Mouse (Mus musculus): ENCODE results near the gene Stx11.
A peak's percentile ranks its signal among the peaks of the same experiment; 100 is the strongest.
"Not testable (repeated sequence)": the region's sequence is repeated elsewhere in the genome, so short reads cannot be mapped to it uniquely, and the experiment has no call there.

The Stx11 gene

DNA sequence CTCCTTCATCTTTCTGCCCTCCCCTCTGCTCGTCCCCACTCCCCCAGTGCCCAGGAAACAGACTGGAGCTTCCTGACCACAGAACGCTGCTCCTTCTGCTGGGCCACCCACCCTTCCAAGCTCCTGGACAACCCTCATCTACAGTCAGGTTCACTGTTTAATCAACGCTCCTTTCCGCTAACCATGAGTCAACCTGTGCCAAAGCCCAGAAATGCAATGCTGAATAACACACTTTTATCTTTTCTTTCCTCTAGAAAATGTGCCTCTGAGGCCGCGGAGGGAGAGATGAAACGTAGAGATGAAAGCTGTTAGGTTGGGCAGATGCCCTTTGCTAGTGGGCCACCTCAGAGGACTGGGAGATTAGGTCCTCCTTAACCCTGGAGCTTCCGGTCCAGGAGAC is 2.6 kb downstream of the Stx11 start:
- no peak for DNase-seq (ENCODE audit: low read depth, low spot score)

DNA sequence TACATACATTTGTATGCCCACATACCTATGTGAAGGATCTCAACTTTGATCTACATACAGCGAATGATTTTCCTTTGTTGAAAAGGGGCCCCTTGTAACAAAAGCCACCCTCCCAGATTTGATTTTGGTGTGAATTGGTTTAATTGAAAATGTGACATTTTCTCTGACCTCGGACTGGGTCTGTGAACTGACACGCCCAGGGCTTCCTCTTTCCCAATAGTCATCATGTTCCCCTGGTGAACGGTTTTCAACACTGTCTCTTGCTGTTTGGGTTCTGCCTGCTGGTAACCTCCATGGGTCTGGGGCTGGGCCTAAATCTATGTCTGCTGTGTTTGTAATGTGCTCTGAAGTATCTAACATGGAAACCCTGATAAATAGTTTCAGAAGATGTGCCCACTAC is 6.8 kb downstream of the Stx11 start:
- no peak for DNase-seq (ENCODE audit: low read depth, low spot score)

DNA sequence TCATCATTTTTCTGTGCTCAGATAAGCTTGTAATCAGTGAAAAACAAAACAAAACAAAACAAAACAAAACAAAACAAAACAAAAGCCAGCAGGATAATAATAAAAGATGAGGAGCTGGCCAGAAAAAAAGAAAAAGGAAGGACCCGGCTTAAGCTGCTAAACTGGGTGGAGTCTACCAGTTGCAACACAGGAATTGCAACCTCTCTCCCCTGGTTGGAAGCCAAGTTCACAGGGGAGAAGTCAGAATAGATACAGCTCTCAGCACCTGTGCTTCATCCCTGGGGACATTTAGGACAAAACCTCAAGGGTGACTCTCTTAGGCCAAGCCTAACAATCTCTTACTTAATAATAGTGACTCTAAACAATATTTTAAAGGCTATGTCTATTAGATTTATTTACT is 8.3 kb downstream of the Stx11 start:
- no peak for DNase-seq (ENCODE audit: low read depth, low spot score)

DNA sequence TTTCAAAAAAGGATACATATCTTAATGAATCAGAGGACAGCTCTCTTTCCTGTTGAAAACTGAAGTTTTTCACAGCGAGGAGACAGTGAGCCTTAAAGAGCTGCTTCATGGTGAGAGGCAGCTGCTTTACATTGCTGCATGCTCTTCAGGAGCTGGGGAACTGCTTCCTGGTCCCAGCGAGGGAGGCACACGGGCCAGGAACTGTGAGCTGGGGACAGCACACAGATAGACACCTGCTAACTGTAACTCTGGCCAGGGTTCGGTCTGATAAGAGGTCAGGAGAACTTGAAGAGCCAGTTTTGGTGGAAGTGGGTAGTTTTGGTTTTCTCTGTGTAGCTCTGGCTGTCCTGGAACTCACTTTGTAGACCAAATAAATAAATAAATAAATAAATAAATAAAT is 12.7 kb downstream of the Stx11 start:
- DNase-seq (ENCODE audit: low read depth, low spot score) = not testable (repeated sequence)

DNA sequence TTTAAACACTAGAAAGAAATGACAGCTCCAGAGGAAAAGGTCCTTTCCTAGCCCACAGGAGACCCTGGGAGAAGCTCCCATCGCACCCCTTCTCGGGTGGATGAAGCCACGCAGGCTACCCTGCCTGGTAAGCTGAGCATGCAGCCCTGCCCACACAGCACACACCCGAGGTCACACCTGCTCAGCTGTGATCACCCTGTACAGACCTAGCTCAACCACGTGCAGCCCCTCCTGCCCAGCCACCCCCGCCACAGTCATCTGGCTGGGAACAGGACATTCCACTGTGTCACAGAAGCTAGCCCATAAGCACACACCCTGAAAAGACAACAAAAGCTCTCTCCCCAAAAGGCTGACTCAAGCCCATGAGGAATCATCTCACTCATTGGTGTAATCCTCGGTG is 14.8 kb downstream of the Stx11 start:
- DNase-seq (ENCODE audit: low read depth, low spot score) = no peak

DNA sequence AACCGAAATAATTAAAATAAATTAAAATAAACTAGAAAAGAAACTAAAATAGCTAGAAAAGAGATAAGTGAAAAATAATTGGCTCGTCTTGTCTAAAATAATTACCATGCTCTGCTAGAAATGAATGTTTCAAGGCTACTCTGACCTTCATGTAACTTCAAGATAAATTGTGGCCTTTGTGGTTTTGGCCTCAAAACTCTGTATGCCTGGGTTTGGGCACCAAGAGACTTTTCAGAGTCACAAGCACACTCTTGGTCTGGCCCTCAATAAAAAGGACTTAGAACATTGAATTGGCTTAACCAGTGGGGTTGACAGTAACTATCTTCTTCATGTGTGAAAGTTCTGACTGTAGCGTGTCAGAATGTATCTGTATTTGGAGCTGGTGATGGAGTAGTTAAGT is 16.5 kb downstream of the Stx11 start:
- DNase-seq (ENCODE audit: low read depth, low spot score) = no peak

DNA sequence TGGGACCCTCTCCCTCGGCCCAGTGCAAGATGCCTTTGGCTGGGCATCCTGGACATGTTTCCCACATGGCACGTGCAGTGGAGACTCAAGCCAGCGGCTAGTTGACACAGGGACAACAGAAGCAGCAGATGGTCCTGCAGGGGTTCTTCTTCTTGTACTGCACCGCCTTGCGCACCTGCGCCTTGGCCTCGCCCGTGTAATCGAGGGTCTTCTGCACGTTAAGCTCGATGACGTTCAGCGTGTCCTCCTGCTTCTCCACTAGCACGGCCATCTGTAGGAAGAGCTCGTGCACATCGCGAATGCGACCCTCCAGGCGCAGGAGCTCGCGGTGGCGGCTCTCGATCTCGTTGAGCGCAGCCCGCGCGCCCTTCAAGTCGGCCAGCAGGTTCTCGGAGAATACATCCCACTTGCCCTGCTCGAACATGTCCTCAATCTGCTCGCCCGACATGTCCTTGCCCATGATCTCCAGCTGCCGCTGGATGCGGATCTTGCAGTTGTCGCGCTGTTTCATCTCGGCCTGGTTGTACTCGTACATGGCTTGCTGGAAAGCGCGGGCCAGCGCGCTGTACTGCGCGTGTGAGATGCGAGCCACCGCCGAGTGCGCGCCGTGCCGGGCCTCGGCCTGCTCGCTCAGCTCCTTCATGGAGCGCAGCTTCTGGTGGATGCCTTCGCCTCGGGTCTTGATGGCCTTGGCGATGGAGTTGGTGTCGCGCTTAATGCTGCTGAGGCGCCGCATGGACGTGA is 22.9 kb downstream of the Stx11 start:
- peak; percentile 61 for DNase-seq (ENCODE audit: low read depth, low spot score)

DNA sequence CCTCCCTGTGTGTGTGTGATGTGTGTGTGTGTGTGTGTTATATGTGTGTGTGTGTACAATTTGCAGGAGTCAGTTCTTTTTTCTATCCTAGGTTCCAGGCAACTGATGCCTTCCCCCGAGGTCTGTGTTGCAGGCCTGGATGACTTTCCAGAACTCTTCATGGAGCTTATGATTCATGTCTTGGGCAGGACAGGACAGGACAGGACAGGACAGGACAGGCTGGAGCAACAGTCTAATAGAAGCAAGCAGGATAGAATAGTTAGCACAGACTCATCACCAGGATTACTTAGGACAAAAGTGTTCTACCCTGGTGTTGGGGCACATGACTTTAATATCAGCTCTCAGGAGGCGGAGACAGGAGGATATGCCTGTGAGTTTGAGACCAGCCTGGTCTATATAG is 25.3 kb downstream of the Stx11 start:
- no peak for DNase-seq (ENCODE audit: low read depth, low spot score)

DNA sequence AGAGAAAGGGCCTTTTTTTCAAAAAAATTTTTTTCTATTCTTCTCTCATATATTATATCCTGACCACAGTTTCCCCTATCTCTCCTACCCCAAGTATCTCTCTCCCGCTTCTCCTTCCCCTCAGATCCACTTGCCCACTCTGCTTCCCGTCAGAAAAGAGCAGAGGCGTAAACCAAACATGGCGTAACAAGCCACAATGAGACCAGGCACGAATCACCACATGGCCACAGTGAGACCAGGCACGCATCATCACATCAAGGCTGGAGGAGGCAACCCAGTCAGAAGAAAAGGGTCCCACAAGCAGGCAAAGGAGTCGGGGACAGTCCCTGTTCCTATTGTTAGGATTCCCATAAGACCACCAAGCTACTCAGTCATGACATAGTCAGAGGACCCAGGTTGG is 28.0 kb downstream of the Stx11 start:
- DNase-seq (ENCODE audit: low read depth, low spot score) = no peak

DNA sequence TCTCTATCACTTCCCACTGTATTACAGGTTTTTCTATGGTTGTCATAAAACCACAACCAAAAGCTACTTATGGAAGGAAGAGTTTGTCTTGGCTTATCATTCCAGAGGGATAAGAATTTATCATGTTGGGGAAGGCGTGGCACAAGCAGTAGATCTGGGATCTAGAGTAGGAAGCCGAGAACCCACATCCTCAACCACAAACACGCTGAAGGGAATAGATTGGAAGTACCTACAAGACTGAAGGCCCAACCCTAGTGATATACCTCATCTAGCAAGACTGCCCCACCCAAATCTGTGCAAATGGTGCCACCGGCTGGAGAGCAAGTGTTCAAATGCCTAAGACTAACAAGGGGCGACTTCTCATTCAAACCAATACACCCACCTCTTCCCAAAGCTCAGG is 28.5 kb downstream of the Stx11 start:
- no peak for DNase-seq (ENCODE audit: low read depth, low spot score)

DNA sequence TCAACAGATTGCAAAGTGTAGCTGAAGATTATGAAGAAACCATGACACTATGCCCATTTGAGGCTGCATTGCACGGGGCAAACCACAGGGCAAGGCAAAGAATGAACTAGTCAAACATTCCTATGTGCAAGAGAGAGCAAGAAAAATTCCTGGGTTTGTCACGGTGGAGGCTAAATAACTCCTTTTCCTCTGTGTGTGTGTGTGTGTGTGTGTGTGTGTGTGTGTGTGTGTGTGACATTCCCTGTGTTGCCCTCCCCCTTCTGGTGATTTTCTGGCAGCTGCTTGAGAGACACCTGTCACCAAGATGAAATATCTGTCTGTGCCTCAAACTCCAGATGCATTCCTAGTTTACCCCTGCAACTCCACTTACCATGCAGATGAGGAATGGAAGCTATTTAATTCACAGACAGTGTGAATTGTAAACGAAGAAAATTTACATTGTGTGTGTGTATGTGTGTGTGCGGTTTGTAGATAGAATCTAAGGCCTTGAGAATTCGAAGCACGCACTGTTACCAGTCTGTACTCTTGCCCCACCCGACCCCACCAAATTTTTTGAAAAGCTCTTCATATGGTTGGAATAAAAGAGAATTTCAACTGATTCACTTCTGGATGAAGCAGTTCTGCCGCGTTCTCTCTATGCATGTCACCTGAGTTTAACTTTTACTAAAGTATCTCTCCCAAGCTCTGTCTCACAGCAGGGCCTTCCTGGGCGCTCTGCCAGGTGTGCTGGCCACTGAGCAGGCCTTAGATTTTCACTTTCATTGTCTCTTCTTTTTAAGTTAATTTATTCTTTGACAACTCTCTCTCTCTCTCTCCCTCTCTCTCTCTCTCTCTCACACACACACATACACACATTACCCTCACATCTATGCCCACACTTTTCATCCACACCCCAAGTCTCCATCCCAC is 32.4 kb downstream of the Stx11 start:
- DNase-seq (ENCODE audit: low read depth, low spot score) = no peak

DNA sequence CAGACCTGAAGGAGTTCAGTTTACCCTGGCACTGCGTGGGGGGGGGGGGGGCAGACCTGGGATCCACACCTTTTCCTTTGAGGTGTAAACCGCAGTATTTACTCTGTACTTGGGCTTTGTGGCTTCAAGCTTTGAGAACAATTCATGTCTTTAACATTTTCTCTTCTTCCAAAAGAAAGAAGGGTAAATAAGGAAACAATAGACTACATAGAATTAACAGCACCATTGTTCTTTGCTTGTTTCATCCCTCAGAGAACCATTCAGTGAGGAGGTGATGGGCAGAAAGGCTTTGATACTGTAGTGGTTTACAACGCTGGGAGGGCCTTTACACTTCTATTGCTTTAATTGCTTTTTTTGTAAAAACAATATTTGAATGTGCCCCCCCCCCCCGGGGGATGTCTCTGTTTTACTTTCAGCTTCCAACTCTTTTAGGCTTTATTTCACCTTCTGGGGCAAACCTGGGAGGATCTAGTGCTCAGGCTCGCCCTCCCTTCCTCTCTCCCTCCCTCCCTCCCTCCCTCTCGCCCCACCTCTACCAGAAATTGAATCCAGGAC is 33.7 kb downstream of the Stx11 start:
- DNase-seq (ENCODE audit: low read depth, low spot score) = no peak

DNA sequence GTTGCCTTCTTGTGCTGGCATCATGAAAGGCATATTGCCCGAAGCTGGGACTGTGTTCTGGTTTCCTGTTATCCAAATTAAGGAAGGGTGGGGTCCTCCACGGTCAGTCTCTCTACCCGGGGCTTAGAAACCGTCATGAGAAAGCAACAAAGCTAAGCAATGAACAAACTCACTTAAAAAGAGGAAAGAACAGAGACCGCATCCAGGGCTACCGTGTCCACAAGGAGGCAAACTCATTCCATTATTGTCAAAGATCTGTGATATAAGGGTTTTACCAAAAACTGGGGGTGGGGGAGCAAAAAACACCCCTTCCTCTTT is 34.3 kb downstream of the Stx11 start:
- DNase-seq (ENCODE audit: low read depth, low spot score) = no peak

DNA sequence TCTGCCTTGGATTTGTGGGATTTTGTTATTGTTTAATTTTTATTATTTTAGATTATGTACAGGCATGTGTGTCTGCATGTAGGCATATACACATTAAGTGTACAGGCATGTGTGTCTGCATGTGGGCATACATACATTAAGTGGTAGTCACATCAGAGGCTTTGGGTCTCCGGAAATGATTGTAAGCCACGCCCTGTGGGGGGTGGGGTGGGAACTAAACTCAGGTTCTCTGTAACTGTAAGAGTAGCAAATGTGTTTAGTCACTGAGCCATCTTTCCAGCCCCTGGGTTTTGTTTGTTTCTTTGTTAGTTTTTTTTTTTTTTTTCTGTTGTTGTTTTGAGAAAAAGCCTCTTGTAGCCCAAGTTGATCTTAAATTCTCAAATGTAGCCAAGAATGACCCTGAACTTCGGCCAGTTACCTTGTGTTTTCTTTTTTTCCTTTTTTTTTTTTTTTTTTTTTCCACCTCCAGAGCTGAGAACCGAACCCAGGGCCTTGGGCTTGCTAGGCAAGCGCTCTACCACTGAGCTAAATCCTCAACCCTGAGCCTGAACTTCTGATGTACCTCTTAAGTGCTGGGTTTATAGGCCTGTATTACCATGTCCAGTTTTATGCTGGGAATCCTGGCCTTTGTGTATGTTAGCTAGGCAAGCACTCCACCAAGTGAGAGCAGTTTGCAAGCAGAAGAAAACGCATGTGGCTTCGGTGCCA is 34.8 kb downstream of the Stx11 start:
- DNase-seq (ENCODE audit: low read depth, low spot score) = peak; percentile 72

DNA sequence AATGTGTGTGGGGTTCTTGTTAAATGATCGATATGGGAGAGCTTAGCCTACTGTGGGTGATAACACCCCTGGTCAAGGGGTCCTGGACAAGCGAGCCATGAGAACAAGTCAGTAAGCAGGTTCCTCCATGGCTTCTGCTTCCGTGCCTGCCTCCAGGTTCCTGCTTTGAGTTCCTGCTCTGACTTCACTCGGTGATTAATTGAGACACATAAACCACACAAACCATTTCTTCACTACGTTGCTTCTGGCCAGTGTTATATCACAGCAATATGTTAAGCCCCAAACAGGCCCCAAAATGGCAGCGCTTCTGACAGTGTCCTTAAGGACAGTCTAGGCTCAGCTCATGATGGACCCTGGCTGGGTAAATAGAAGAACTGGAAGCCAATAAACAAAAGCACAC is 35.9 kb downstream of the Stx11 start:
- no peak for DNase-seq (ENCODE audit: low read depth, low spot score)

DNA sequence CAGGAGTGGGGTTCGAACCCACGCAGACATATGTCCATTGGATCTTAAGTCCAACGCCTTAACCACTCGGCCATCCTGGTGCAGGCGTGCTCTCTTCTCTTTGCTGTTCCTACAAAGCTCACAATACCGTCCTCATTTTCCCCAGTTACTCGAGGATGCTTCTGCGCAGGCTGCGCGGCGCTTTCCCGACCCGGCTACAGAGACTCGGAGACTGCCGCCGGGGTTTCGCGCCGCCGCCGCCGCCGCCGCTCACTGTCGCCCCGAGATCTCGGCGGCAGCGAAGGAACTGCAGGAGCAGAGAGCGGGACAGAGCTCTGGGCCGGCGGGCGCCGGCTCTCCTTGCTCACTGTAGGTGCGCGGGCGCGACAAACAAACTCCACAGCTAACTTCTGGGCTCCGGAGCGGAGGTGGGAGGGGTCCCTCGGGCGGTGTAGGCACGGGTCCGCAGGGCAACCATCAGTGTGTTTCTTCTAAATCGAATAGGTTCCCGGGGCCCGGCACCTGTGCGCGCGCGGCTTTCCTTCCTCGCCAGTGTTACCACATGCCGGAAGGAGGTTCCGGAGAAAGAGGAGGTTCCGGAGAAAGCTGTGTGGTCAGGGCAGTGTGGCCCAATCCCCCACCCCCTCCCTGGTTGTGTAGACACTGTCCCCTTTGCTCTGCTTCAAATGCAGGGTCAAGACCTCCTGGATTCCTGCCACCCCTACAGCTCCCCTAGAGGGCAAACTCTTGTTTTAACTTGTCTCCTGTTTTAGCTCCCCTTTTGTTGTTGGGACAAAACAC is 41.3 kb downstream of the Stx11 start:
- peak; percentile 96 for DNase-seq (ENCODE audit: low read depth, low spot score)

DNA sequence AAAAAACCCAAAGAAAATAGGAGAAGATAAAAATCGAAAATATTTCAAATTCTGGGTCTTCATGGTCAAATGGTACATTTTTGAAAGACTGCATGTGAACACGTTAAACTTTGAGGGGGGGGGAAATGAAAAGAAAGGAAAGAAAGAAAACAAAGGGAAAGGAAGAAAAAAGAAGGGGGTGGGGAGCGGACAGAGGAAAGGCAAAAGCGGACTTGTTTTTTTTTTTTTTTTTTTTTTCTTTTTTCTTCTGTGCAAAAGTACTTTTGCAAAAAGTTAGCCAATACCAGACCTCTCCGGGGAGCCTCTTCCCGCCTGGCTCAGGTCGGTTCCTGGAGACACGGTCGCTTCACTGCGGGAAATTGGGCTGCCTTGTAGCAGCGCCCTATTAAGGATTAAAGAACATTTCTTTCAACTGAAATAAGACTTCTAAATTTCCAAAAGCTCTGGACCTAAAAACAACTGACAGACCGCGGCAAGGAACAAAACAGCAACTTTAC is 42.0 kb downstream of the Stx11 start:
- DNase-seq (ENCODE audit: low read depth, low spot score) = no peak

DNA sequence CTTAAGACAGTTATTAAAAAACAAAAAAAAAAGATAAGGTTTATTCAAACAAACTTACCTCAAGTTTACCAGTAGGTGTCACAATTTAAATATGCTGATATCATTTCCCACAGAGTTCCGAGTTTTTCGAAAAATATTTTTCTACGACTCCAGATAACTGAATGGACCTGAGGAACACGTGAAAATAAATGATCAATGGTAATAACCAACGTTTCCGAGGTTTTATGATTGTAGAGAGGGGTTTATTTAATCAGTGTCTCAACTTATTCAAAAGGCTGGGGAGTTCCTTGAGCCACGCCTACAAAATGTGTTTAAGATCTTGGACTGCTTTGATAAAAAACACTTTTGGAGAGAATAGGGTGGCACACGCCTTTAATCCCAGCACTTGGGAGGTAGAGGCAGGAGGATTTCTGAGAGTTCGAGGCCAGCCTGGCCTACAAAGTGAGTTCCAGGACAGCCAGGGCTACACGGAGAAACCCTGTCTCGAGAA is 42.5 kb downstream of the Stx11 start:
- DNase-seq (ENCODE audit: low read depth, low spot score) = peak; percentile 58

DNA sequence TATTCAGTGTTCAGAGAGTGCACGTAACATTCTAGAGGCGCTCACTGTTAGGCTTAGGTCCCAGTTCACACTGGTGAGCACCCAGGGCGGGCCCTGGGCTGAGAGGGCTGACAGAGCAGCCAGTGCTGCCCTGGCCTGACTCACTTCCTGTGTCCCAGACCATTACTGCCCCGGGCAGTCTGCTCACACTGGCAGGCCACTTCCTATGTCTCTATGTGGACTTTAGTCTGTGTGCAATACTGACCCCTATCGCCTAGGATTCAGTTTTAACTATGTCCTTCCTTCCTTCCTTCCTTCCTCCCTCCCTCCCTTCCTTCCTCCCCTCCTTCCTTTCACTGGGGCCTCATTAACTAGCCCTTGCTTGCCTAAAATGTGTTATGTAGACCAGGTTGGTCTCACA is 44.8 kb downstream of the Stx11 start:
- DNase-seq (ENCODE audit: low read depth, low spot score) = peak; percentile 46

DNA sequence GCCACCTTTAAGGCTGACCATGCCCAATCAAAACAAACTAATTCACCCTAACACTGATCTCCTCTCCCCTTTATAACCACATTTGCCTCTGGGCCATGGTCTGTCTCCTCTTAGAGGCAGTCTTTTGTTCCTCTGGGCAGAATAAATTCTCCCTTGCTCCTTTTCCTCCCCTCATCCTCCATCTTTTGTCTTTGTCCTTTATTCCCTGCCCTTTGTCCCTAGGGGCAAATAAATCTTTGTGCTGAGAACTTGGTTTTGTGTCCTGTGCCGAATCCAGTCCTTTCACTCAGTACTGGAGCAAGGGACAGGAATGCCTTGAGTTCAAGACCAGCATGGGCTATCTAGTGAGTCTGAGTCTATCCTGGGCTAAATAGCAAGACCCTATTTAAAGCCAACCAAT is 46.5 kb downstream of the Stx11 start:
- no peak for DNase-seq (ENCODE audit: low read depth, low spot score)

DNA sequence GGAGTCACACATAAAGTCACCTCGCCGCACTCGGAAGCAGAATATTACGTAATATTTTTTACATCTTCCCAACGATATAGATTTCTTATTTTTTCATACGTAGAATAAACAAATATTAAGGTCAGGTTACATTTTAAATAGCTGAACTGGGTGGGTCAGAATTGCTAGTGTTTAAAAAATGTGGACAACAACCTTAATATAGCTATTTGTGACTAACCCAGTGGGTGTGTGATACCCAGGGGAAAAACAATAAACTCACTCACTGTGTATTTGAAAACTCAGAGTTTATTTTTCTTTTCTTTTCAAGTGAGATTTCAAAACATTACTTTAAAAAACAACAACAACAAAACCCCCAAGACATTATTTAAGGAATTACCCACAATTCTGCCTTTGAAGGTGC is 47.7 kb downstream of the Stx11 start:
- DNase-seq (ENCODE audit: low read depth, low spot score) = no peak

All from R1 (cell line).